Mouse (Mus musculus): Measurements from ENCODE around the gene Igsf9. TPM values are rescaled to one million over a fixed set of nuclear protein-coding genes. Genes with fewer than 3 reads are reported as not detected.

Igsf9 gene
- total RNA-seq (2021): 1 to 10 TPM; 1.7 to 2.3 TPM
- long read RNA-seq, experiment 1, partial matches to known transcripts: 2 of 3 reads
- long read RNA-seq, experiment 1, other reads (novel, unspliced or antisense): 1 of 3 reads
- long read RNA-seq, experiment 2, partial matches to known transcripts: 1 of 2 reads
- long read RNA-seq, experiment 2, other reads (novel, unspliced or antisense): 1 of 2 reads

- peak; percentile 76 to 88 for DNase-seq (ENCODE audit: low spot score in 2 of 2)
Observed at GRCm38 (mm10) chr1:172481540-172482280, at the start of gene Igsf9. Gene Igsf9 (plus strand): TSS chr1:172481788.

- DNase-seq (ENCODE audit: low spot score in 2 of 2): peak in 1 of 2 experiments; percentile 58
Observed at GRCm38 (mm10) chr1:172431836-172432586, 49.6 kb upstream of the Igsf9 start.

DNA sequence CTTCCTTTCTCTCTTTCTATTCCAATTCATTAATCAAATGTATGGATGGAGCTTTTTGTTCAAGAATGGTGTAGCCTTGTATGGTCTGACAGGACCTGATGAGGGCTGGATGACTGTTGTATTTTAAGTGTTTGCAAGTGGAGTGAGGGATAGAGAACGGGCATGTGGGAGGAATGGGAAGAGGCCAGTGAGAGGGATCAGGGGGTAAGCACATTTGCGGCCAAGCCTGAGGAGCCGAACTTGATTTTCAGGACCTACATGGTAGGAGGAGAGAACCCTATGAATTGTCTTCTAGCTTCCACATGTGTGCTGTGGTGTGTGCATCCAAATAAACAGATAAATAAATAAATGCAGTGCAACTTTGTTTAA is 49.0 kb upstream of the Igsf9 start:
- DNase-seq (ENCODE audit: low spot score in 2 of 2): no peak

GRCm38 (mm10) chr1:172433012-172433850 is 48.4 kb upstream of the Igsf9 start:
- no peak for DNase-seq (ENCODE audit: low spot score in 2 of 2)

DNA sequence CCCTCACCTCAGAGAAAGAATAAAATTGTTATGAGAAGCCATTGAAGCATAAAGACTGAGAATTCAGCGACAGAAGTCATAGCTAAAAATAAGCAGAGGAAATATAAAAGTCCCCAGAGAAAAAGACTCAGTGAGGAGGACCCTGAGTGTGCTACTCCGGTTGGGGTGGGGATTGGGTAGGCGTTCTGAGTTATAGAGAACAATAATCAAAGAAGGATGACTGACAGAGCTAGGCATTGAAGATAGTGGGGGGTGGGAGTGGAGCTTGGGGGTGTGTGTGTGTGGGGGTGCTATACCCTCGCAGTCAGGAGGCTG is 47.8 kb upstream of the Igsf9 start:
- no peak for DNase-seq (ENCODE audit: low spot score in 2 of 2)

DNA sequence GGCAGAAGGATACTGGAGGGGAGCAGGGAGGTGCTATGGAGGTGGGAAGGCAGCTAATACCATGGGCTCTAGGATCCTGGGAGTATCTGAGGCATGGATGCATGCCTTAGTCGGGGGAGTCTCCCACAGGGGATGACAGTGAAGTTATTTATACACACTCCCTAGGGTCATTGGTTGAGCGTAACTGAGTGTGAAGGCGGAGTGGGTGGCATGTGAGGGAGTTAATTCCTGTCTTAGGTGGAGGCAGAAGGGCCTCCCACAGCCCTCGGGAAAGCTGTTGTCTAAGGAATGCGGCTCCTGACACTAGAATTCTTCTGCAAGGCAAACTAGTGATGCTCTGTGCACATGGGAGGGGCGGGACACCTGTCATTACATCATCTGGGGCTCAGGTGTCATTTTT is 44.8 kb upstream of the Igsf9 start:
- DNase-seq (ENCODE audit: low spot score in 2 of 2): no peak

GRCm38 (mm10) chr1:172438621-172439020 is 43.0 kb upstream of the Igsf9 start:
- DNase-seq (ENCODE audit: low spot score in 2 of 2): no peak

GRCm38 (mm10) chr1:172440521-172440920 is 41.1 kb upstream of the Igsf9 start:
- no peak for DNase-seq (ENCODE audit: low spot score in 2 of 2)

- DNase-seq (ENCODE audit: low spot score in 2 of 2): no peak
Observed at GRCm38 (mm10) chr1:172441935-172442445, 39.6 kb upstream of the Igsf9 start.

DNA sequence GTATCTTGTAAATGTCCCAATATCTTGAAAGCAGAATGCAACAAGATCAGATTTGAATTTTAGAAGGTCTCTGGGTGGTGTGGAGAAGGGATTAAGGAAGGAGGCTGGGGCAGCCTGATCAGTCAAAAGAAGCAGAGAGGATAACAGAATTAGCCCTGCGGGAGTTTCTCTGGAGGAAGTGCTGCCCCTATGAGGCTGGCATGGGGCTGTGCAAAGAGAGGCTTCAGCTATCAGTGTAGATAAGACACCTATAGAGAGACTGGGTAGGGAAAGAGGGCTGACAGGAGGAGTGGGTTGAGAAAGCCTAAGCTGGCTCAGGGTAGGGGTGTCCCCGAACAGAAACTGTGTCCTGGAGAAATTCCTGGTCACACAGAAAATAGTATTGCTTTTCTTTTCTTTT is 31.4 kb upstream of the Igsf9 start:
- no peak for DNase-seq (ENCODE audit: low spot score in 2 of 2)

DNA sequence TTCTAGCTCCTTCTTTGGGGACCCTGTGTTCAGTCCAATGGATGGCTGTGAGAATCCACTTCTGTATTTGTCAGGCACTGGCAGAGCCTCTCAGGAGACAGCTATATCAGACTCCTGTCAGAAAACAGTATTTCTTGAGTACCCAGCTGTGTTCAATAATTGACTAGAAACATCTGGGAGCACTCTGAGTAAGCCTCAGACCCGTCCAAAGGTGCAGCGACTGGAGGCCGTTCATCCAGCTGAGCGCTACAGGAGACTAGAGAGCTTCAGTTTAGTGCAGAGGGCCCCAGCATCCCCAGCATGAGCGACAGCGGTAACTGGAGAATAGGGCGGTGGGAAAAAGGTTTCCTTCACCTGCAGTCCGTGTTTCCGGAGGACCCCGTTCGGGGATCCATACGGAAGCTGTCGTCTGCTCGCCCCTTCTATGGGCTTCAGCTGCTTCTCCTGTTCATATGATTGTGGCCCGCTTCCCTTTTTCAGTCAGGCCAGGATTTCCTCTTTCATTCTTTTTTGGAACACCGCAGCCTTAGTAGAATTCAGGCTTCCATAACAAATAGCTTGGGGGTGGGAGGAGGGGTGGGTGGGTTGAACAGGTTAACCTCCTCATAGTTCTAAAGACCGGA is 30.6 kb upstream of the Igsf9 start:
- DNase-seq (ENCODE audit: low spot score in 2 of 2): no peak

DNA sequence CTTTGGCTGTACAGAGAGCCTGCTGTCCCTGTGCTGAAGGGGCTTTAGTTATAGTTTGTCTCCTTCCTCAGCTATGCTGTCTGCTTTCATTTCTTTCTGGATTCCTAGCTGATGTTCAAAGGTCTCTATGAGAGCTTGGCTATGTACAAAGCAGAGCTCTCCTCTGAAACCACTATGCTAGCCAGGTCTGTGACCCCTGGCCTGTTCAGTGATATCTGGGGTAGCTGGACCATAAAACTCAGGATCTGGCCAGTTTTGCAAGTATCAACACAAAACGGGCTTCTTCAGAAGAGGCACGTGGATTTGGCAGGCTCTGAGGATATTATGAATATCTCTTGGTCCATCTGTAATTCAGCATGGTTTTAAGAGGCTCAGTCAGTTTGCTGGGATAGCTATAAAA is 28.7 kb upstream of the Igsf9 start:
- no peak for DNase-seq (ENCODE audit: low spot score in 2 of 2)

GRCm38 (mm10) chr1:172453810-172454209 is 27.8 kb upstream of the Igsf9 start:
- no peak for DNase-seq (ENCODE audit: low spot score in 2 of 2)

- no peak for DNase-seq (ENCODE audit: low spot score in 2 of 2)
Observed at GRCm38 (mm10) chr1:172455416-172455815, 26.2 kb upstream of the Igsf9 start.

DNA sequence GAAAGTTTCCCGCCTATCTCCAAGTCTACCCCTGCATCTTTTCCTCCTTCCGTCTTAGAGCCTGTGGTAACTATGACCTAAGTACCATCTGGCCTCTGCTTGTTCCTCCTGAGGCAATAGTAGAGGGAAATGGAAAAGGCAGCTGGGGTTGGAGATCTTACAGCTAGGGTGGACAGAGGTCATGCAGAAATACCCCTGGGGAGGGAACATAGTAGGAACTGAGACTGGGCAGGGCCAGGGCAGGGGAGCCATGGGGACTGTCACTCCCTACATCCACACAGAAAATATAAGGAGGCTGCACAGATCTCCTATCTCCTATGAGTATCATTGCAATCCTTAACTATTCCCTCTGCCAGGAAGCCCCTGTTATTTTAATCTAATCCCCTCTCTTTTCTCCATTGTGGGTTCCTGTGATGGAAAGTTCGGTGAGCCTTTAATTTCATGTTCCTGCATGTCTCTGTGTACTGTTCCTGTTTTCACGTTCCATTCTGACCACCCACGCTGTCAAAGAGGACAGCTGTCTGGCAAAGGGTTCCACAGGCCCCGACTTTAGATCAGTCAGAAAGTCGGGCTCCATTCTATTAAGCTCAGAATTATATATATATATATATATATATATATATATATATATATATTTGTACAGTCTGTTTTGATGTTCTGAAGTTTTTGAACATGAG is 25.4 kb upstream of the Igsf9 start:
- peak in 1 of 2 experiments; percentile 20 for DNase-seq (ENCODE audit: low spot score in 2 of 2)

DNA sequence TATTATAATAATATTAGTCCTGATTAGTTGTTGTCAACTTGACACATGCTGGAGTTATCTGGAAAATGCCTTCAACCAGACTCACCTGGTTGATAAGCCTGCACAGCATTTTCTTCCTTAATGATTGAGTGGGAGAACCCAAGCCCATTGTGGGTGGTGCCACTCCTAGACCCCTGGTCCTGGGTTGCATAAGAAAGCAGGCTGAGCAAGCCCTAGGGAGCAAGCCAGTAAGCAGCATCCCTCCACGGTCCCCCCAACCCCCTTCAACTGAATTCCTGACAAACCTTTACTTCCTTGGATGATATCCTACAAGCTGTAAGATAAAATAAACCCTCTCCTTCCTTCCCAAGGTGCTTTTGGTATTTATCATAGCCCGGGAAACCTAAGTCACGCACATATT is 24.4 kb upstream of the Igsf9 start:
- no peak for DNase-seq (ENCODE audit: low spot score in 2 of 2)

GRCm38 (mm10) chr1:172458041-172458440 is 23.5 kb upstream of the Igsf9 start:
- no peak for DNase-seq (ENCODE audit: low spot score in 2 of 2)

DNA sequence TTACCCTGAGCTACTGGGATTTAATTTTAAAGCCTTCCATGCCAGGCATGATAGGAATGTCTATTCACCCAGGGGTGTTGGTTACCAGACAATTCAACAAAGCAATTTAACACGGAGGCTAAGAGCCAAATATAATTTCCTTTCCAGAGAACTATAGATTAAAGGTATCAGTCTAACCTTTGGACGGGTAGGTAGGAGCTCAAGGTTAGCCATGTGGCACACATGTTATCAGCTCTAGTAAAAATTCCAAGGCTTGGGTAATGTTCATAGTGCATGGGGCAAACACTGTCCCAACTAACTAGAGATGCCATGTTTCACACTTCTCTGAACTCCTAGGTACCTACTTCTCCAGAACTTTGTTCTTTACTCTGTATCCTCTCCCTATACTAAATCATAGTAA is 20.0 kb upstream of the Igsf9 start:
- no peak for DNase-seq (ENCODE audit: low spot score in 2 of 2)

- DNase-seq (ENCODE audit: low spot score in 2 of 2): no peak
Observed at GRCm38 (mm10) chr1:172462534-172462933, 19.1 kb upstream of the Igsf9 start.

Measured in gastrocnemius, postnatal 4 days (tissue).